Mouse (Mus musculus): ENCODE data around the gene Syn1. TPM values are rescaled to one million over a fixed set of nuclear protein-coding genes. Genes with fewer than 3 reads are reported as not detected.
A peak's percentile ranks its signal among the peaks of the same experiment; 100 is the strongest.

Gene Syn1
- total RNA-seq, 2 experiments from 2014 or later, result 453 to 456 TPM

- Histone ChIP-seq H3K27ac (no peak overlapping the region), H3K4me3 (no peak overlapping the region)
- no peak for DNase-seq (ENCODE audit: low spot score in 2 of 2)
- no peak for TF ChIP-seq CTCF (conservative IDR thresholded peaks at IDR 0.05)
Measured at GRCm38 (mm10) chrX:20913726-20914125, 7.1 kb downstream of the Syn1 start.

GRCm38 (mm10) chrX:20910074-20910473, 10.7 kb downstream of the Syn1 start:
- Histone ChIP-seq H3K27ac (no peak overlapping the region), H3K4me3 (no peak overlapping the region)
- no peak for DNase-seq (ENCODE audit: low spot score in 2 of 2)
- no peak for TF ChIP-seq CTCF (conservative IDR thresholded peaks at IDR 0.05)

GRCm38 (mm10) chrX:20875241-20875640, 45.6 kb downstream of the Syn1 start:
- DNase-seq (ENCODE audit: low spot score in 2 of 2), result no peak

GRCm38 (mm10) chrX:20872928-20873500, 47.8 kb downstream of the Syn1 start:
- peak overlapping the region; percentile 14; the same call in 1 of the 2 replicates for H3K27ac ChIP-seq
- DNase-seq (ENCODE audit: low spot score in 2 of 2), result peak in 1 of 2 experiments; percentile 47
- H3K4me3 ChIP-seq, result no peak overlapping the region
- no peak for TF ChIP-seq CTCF (conservative IDR thresholded peaks at IDR 0.05)

More at GRCm38 (mm10) chrX:20875241-20875640, 45.6 kb downstream of the Syn1 start:
- no peak for TF ChIP-seq CTCF (conservative IDR thresholded peaks at IDR 0.05)
- Histone ChIP-seq H3K4me3 (no peak overlapping the region), H3K27ac (no peak overlapping the region)

GRCm38 (mm10) chrX:20869962-20870513, 50.8 kb downstream of the Syn1 start, which contains the start of gene Timp1:
Gene Timp1 (plus strand): TSS chrX:20870166.
- Histone ChIP-seq H3K4me3 (no peak within 1 kb of the TSS), H3K27ac (0 out of 2 replicates have a peak within 1 kb of the TSS, but pooled peaks have one; percentile 32)
- no peak for TF ChIP-seq CTCF (conservative IDR thresholded peaks at IDR 0.05)
- DNase-seq (ENCODE audit: low spot score in 2 of 2), result no peak

GRCm38 (mm10) chrX:20869203-20869602, 51.6 kb downstream of the Syn1 start:
- no peak overlapping the region for H3K27ac ChIP-seq
- no peak for DNase-seq (ENCODE audit: low spot score in 2 of 2)
- H3K4me3 ChIP-seq, result no peak overlapping the region
- no peak for TF ChIP-seq CTCF (conservative IDR thresholded peaks at IDR 0.05)

GRCm38 (mm10) chrX:20868091-20868490, 52.7 kb downstream of the Syn1 start:
- Histone ChIP-seq H3K4me3 (no peak overlapping the region), H3K27ac (peak overlapping the region; percentile 39; the same call in 1 of the 2 replicates)
- TF ChIP-seq CTCF (conservative IDR thresholded peaks at IDR 0.05), result no peak
- no peak for DNase-seq (ENCODE audit: low spot score in 2 of 2)

GRCm38 (mm10) chrX:20863161-20864101, 57.4 kb downstream of the Syn1 start:
- Histone ChIP-seq H3K4me3 (no peak overlapping the region), H3K27ac (peak overlapping the region; percentile 59; the same call in 1 of the 2 replicates)
- no peak for TF ChIP-seq CTCF (conservative IDR thresholded peaks at IDR 0.05)
- no peak for DNase-seq (ENCODE audit: low spot score in 2 of 2)

GRCm38 (mm10) chrX:20862105-20863065, 58.4 kb downstream of the Syn1 start:
- TF ChIP-seq CTCF (conservative IDR thresholded peaks at IDR 0.05), result no peak
- Histone ChIP-seq H3K4me3 (no peak overlapping the region), H3K27ac (peak overlapping the region; percentile 59)
- DNase-seq (ENCODE audit: low spot score in 2 of 2), result no peak

GRCm38 (mm10) chrX:20861453-20862104, 59.2 kb downstream of the Syn1 start:
- no peak for DNase-seq (ENCODE audit: low spot score in 2 of 2)
- no peak overlapping the region for H3K4me3 ChIP-seq
- no peak overlapping the region; the same call in 1 of the 2 replicates for H3K27ac ChIP-seq
- TF ChIP-seq CTCF (conservative IDR thresholded peaks at IDR 0.05), result no peak

- no peak overlapping the region for H3K27ac ChIP-seq
- no peak for DNase-seq (ENCODE audit: low spot score in 2 of 2)
- no peak overlapping the region for H3K4me3 ChIP-seq
- TF ChIP-seq CTCF (conservative IDR thresholded peaks at IDR 0.05), result no peak
Measured at GRCm38 (mm10) chrX:20853794-20854193, 67.0 kb downstream of the Syn1 start.
